Mouse (Mus musculus): ENCODE results near the gene Shf.

- no peak for TF ChIP-seq POLR2AphosphoS2 (IDR thresholded peaks at IDR 0.05; ENCODE audit: low read depth, low read length)
- no peak for TF ChIP-seq MAFK (IDR thresholded peaks at IDR 0.05; ENCODE audit: insufficient replicate concordance, low read length)
- TF ChIP-seq KAT2A (IDR thresholded peaks at IDR 0.05; ENCODE audit: insufficient replicate concordance, low read length), result no peak
- no peak for TF ChIP-seq CTCF (conservative IDR thresholded peaks at IDR 0.05 in 1 of 2, IDR thresholded peaks at IDR 0.05 in 1 of 2; ENCODE audit: low read depth in 2 of 2, low read length in 2 of 2)
- TF ChIP-seq MYC (IDR thresholded peaks at IDR 0.05; ENCODE audit: low read depth, low read length), result no peak
- no peak for TF ChIP-seq ETS1 (conservative IDR thresholded peaks at IDR 0.05; ENCODE audit: low read depth, low read length)
- TF ChIP-seq RCOR1 (conservative IDR thresholded peaks at IDR 0.05; ENCODE audit: low read depth, low read length), result no peak
- no peak for TF ChIP-seq USF2 (conservative IDR thresholded peaks at IDR 0.05; ENCODE audit: low read depth, low read length)
- TF ChIP-seq MAZ (IDR thresholded peaks at IDR 0.05; ENCODE audit: low read depth, low read length), result no peak
- no peak for TF ChIP-seq CHD2 (IDR thresholded peaks at IDR 0.05; ENCODE audit: low read length)
- no peak for TF ChIP-seq USF1 (IDR thresholded peaks at IDR 0.05; ENCODE audit: low read depth, low read length)
- TF ChIP-seq MAX (IDR thresholded peaks at IDR 0.05; ENCODE audit: low read length), result no peak
- no peak for TF ChIP-seq EP300 (IDR thresholded peaks at IDR 0.05; ENCODE audit: low read length)
Observed at GRCm38 (mm10) chr2:122299911-122300655, 68.9 kb downstream of the Shf start.

Data from CH12.LX (cell line).